Mouse (Mus musculus): ENCODE measurements around the gene Cpped1.

GRCm38 (mm10) chr16:11793391-11793790, 115.9 kb downstream of the Cpped1 start:
- no peak for TF ChIP-seq CTCF (IDR thresholded peaks at IDR 0.05; ENCODE audit: insufficient read depth, low read depth, low read length)
- no peak for TF ChIP-seq POLR2A (IDR thresholded peaks at IDR 0.05; ENCODE audit: insufficient read depth, low read depth, low read length)

Data from olfactory bulb, adult 2 months (tissue).